Mouse (Mus musculus) cerebellum, adult 2 months (tissue): ENCODE measurements around the gene Aoc2.

ENCODE experiments used
- CTCF ChIP-seq: fragments of 200-500 bp; IDR thresholded peaks from 2 replicates; pipeline ENCODE4 v1.5.1; 2011; ENCODE audit warnings: low read depth, mild to moderate bottlenecking, control low read depth, low read length, moderate library complexity, borderline replicate concordance; ENCODE audit not compliant: insufficient read depth
- POLR2A ChIP-seq: fragments of 200-500 bp; IDR thresholded peaks from 2 replicates; pipeline ENCODE4 v1.6.1; 2011; ENCODE audit warnings: low read length, control low read depth, borderline replicate concordance; ENCODE audit not compliant: insufficient read depth

- TF ChIP-seq POLR2A (no peak), CTCF (no peak)
Observed at GRCm38 (mm10) chr11:101364531-101364931, 39.7 kb downstream of the Aoc2 start.
